Mouse (Mus musculus) C2C12 (cell line): Measurements from ENCODE around the gene Isg15. TPM values are rescaled to one million over a fixed set of nuclear protein-coding genes. Genes with fewer than 3 reads are reported as not detected.
"Not testable (repeated sequence)": the region's sequence is repeated elsewhere in the genome, so short reads cannot be mapped to it uniquely, and the experiment has no call there.

ENCODE experiments used
- H3K27me3 ChIP-seq: one replicate; pipeline ENCODE4 v1.6.1; 2011; ENCODE audit not compliant: control insufficient read depth, insufficient read depth, insufficient read length
- H3K36me3 ChIP-seq: one replicate; pipeline ENCODE4 v1.6.1; 2011; ENCODE audit not compliant: control insufficient read depth, insufficient read depth
- H3K4me3 ChIP-seq: one replicate; pipeline ENCODE4 v1.5.1; 2011; ENCODE audit warnings: mild to moderate bottlenecking, control low read depth; ENCODE audit not compliant: poor library complexity, insufficient read depth, severe bottlenecking
- H3K79me2 ChIP-seq: one replicate; pipeline ENCODE4 v1.6.1; 2011; ENCODE audit not compliant: control insufficient read depth, insufficient read depth
- H3K79me3 ChIP-seq: one replicate; pipeline ENCODE4 v1.6.1; 2011; ENCODE audit warnings: low read depth, control low read depth
- H3ac ChIP-seq: one replicate; pipeline ENCODE3; 2011; ENCODE audit warnings: low read depth; ENCODE audit not compliant: control insufficient read depth, insufficient read length
- CEBPB ChIP-seq: IDR thresholded peaks from one replicate; pipeline ENCODE4 v1.6.1; 2011; ENCODE audit warnings: low read depth, mild to moderate bottlenecking, control low read depth, moderate library complexity
- CTCF ChIP-seq: IDR thresholded peaks from one replicate; pipeline ENCODE4 v1.5.1; 2011; ENCODE audit not compliant: control insufficient read depth, insufficient read depth, insufficient read length
- FOSL1 ChIP-seq: IDR thresholded peaks from one replicate; pipeline ENCODE4 v1.8.0; 2011; ENCODE audit warnings: mild to moderate bottlenecking, low read length; ENCODE audit not compliant: poor library complexity, insufficient read depth, severe bottlenecking
- MAX ChIP-seq: IDR thresholded peaks from one replicate; pipeline ENCODE4 v1.6.1; 2011; ENCODE audit warnings: mild to moderate bottlenecking, control low read depth
- MYOD1 ChIP-seq: IDR thresholded peaks from one replicate; pipeline ENCODE4 v1.6.1; 2011; ENCODE audit warnings: low read depth; ENCODE audit not compliant: control insufficient read depth, insufficient read length
- MYOG ChIP-seq: IDR thresholded peaks from one replicate; pipeline ENCODE4 v1.6.1; 2011; ENCODE audit not compliant: control insufficient read depth, insufficient read length; ENCODE audit errors: extremely low read depth
- USF1 ChIP-seq: IDR thresholded peaks from one replicate; pipeline ENCODE4 v1.6.1; 2011; ENCODE audit warnings: low read depth, mild to moderate bottlenecking, control low read depth, moderate library complexity
- microRNA-seq: library from miRNA; unstranded; fragments of <30 nt; microRNA quantifications from one replicate; pipeline ENCODE4, GENCODE M21; 2019; ENCODE audit warnings: borderline microRNAs expressed
- polyA plus RNA-seq: library from polyadenylated mRNA; unstranded; fragments of >200 nt; fragmentation: generic; extraction: Trizol; gene quantifications from one replicate; pipeline ENCODE4 v1.2.1, GENCODE M21; 2012; ENCODE audit warnings: missing spikeins

Gene Isg15
- polyA plus RNA-seq, 1 experiment = 1.0 TPM

DNA sequence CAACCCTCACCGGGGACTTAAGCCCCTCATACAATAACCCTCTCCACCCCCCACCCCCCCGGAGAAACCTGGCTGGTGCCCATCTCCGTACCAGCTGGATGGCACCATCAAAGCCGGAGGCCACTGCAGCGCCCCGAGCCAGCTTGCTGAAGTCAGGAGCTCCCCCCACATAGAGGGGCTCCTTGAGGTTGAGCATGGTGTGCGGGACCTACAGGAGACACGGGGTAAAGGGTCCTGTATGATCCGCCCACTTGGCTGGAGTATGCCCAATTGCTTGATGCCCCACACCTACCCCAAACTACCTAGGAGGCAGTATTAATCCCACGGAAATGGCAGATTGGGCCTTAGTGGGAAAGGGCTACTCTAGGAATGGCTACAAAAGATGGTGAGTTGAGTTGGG lies 31.5 kb downstream of the Isg15 start:
- no peak overlapping the region for H3K4me3 ChIP-seq
- no peaks in the 10 kb centered on the region for H3K27me3 ChIP-seq
- no peaks in the 10 kb centered on the region for H3K79me3 ChIP-seq
- no peaks in the 10 kb centered on the region for H3K36me3 ChIP-seq
- TF ChIP-seq FOSL1 (no peak), MYOD1 (no peak), CTCF (no peak), MYOG (no peak), USF1 (no peak), MAX (no peak), CEBPB (no peak)
- H3K79me2 ChIP-seq = no peaks in the 10 kb centered on the region
- H3ac ChIP-seq = no peak overlapping the region

DNA sequence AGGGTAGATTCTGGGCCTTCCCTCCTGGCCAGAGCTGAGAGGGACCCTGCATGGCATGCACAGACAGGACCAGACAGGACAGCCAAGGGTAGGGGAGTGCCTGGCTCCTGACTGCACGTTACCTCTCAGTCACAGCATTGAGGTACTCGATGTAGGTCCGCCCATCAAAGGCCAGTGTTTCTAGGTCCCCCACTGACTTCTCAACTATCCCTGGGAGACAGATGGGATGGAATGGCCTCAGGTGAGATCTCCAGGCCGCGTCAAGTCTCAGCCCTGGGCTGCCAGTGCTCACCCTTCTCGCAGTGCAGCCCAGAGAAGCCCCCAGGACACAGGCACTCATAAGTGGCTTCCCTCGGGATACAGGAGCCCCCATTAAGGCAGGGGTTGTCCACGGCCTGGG lies 32.0 kb downstream of the Isg15 start:
- no peaks in the 10 kb centered on the region for H3K27me3 ChIP-seq
- no peak overlapping the region for H3K4me3 ChIP-seq
- H3K79me2 ChIP-seq = no peaks in the 10 kb centered on the region

DNA sequence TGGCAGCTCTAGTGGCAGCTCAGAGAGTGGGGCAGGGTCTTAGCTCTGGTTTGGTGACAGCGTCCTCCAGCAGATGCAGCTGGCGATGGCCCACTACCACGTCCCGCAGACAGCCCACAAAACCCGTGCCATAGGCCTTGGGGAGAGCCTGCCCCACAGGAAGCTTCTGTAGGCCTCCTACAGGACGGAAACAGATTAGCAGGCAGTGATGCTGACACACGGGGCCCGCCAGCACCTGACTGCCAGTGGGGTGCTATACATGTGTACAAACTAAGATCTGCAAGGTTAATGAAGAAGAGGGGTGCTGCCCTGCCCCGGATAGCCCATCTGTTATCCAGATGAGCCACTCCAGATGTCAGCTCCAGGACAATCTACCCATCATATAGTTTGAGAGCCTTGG lies 34.1 kb downstream of the Isg15 start:
- H3K4me3 ChIP-seq = no peak overlapping the region
- H3K36me3 ChIP-seq = no peaks in the 10 kb centered on the region
- no peaks in the 10 kb centered on the region for H3K27me3 ChIP-seq
- H3K79me2 ChIP-seq = no peaks in the 10 kb centered on the region
- no peaks in the 10 kb centered on the region for H3K79me3 ChIP-seq
- no peak overlapping the region for H3ac ChIP-seq
- TF ChIP-seq CEBPB (no peak), MYOD1 (no peak), MAX (no peak), MYOG (no peak), FOSL1 (no peak), CTCF (no peak), USF1 (no peak)

More for the DNA sequence above, 32.0 kb downstream of the Isg15 start:
- H3ac ChIP-seq = no peak overlapping the region
- H3K36me3 ChIP-seq = no peaks in the 10 kb centered on the region
- no peaks in the 10 kb centered on the region for H3K79me3 ChIP-seq
- TF ChIP-seq MAX (no peak), FOSL1 (no peak), USF1 (no peak), MYOD1 (no peak), CTCF (no peak), MYOG (no peak), CEBPB (no peak)

DNA sequence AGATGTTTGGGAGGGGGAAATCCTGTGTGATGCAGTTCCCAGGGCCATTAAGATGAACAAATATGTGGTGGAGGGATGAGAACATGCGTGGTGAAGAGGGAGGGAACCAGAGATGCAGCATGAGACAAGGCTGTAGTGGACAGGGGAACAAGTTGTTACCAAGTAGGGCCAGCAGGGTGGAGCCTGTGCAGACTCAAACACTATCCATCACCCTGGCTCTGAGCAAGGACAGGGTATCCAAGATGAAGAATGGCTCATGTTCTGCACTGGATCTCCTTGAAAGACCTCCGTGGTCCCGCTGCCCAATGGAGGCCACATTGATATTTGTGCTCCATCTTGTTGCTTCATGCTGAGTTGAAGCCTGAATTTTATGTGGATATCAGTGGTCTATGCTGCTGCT lies 45.8 kb downstream of the Isg15 start:
- Histone ChIP-seq H3K79me3 (no peaks in the 10 kb centered on the region), H3K36me3 (no peaks in the 10 kb centered on the region)
- TF ChIP-seq USF1 (no peak), FOSL1 (no peak), CTCF (no peak), MAX (no peak), MYOD1 (no peak), CEBPB (no peak), MYOG (no peak)

DNA sequence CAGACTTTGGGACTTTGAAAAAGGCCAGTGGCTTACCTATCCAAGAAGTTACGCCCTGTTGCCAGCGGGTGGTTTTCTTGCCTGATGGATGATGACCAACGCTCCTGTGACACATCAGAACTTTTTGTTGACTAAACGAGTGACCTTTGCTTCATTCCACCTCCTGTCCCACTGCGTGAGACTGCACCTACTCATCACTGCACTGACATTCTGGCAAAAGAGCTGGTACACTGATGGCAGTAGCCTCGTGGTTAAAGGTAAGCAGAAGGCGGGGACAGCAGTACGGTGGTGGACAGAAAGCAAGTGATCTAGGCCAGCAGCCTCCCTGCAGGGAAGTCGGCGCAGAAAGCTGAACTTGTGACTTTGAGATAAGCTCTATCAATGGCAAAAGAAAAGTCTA lies 49.7 kb downstream of the Isg15 start:
- not testable (repeated sequence) for H3K27me3 ChIP-seq, H3ac ChIP-seq, H3K4me3 ChIP-seq, H3K79me2 ChIP-seq, H3K79me3 ChIP-seq, H3K36me3 ChIP-seq

More for the DNA sequence above, 45.8 kb downstream of the Isg15 start:
- Histone ChIP-seq H3K4me3 (no peak overlapping the region), H3ac (no peak overlapping the region), H3K27me3 (no peaks in the 10 kb centered on the region), H3K79me2 (no peaks in the 10 kb centered on the region)

Small RNAs within 50 kb of the gene (microRNA-seq; reads per million reads assigned to microRNA genes)
- gene Mir7658 = 3.9 reads per million, percentile 49 among the genes with 10 or more reads in this experiment

Other genes starting within 250 kb of the Isg15 start
- 2.4 TPM for gene C1qtnf12, start 238.5 kb downstream of the Isg15 start, polyA plus RNA-seq
- 6.6 TPM for gene B3galt6, start 208.2 kb downstream of the Isg15 start, polyA plus RNA-seq
- gene Sdf4, start 207.9 kb downstream of the Isg15 start, polyA plus RNA-seq = 141 TPM
- gene Tnfrsf4, start 187.0 kb downstream of the Isg15 start, polyA plus RNA-seq = 0.54 TPM
- gene Tnfrsf18, start 174.7 kb downstream of the Isg15 start, polyA plus RNA-seq = 0.30 TPM
- not detected for gene Ttll10, start 141.4 kb downstream of the Isg15 start, polyA plus RNA-seq
- gene 9430015G10Rik, start 90.8 kb downstream of the Isg15 start, polyA plus RNA-seq = 19.2 TPM
- gene Rnf223, start 70.3 kb downstream of the Isg15 start, polyA plus RNA-seq = 0.40 TPM
- gene Agrn, start 3.3 kb downstream of the Isg15 start, polyA plus RNA-seq = 16.7 TPM
- 0.29 TPM for gene AW011738, start 2.5 kb upstream of the Isg15 start, polyA plus RNA-seq
- 0.02 TPM for gene Perm1, start 15.1 kb upstream of the Isg15 start, polyA plus RNA-seq
- gene Plekhn1, start 34.0 kb upstream of the Isg15 start, polyA plus RNA-seq = 7.5 TPM
- 106 TPM for gene Noc2l, start 35.2 kb upstream of the Isg15 start, polyA plus RNA-seq
- 0.21 TPM for gene Samd11, start 54.8 kb upstream of the Isg15 start, polyA plus RNA-seq
- not detected for gene Vmn2r-ps159, start 130.3 kb upstream of the Isg15 start, polyA plus RNA-seq